Mouse (Mus musculus) neutrophil, adult 65 days (primary cell): ENCODE measurements around the gene Xrcc5. TPM values are rescaled to one million over a fixed set of nuclear protein-coding genes. Genes with fewer than 3 reads are reported as not detected.

ENCODE experiments used
- total RNA-seq: library from RNA; stranded (reverse); gene quantifications from 2 replicates; pipeline ENCODE4 v1.2.4, GENCODE M21; 2023

The Xrcc5 gene
- 0.34 and 0.69 TPM in 2 replicates for total RNA-seq

GRCm38 (mm10) chr1:72307317-72307798 lies at the start of gene Xrcc5:
Gene Xrcc5, plus strand, starts transcription at chr1:72307421.

GRCm38 (mm10) chr1:72283992-72284485 lies 23.2 kb upstream of the Xrcc5 start, which contains the start of the genes Pecr and Tmem169:
Gene Pecr, minus strand, starts transcription at chr1:72284314.
Gene Tmem169, plus strand, starts transcription at chr1:72284369.

Other genes with a start within 250 kb of the Xrcc5 start
- 4.4 and 9.2 TPM in 2 replicates for gene Mreg, start 95.1 kb upstream of the Xrcc5 start, total RNA-seq
- gene Pecr, start 23.1 kb upstream of the Xrcc5 start, total RNA-seq = 5.1 and 6.1 TPM in 2 replicates
- not detected in 2 replicates for gene Tmem169, start 23.1 kb upstream of the Xrcc5 start, total RNA-seq
- 0.09 TPM in 1 of 2 replicates, not detected in the other for gene March4, start 229.5 kb downstream of the Xrcc5 start, total RNA-seq